ENCODE assay signal across 19 mouse cellular contexts in genomic region chr5:113362258-113362996, GRCm38 (mm10). TPM values are rescaled to one million over a fixed set of nuclear protein-coding genes. Genes with fewer than 3 reads are reported as not detected.
DNase-seq lines count a peak whose midpoint lies in the region; ATAC-seq lines count a peak whose summit lies in the region.
"Had no signal": no experiment of that assay in that cellular context is flagged by ENCODE, and none has a peak within 500 bp of the region (broad histone marks: within the 10 kb centered on the region; RNA-seq: fewer than 3 reads in every experiment).

No protein-coding gene starts in this region.

- H3K4me3 ChIP-seq in kidney, embryonic 14.5 days (ENCODE audit: low read length): no peak overlapping the region
- no peak overlapping the region for H3K4me3 ChIP-seq in intestine, embryonic 16.5 days (ENCODE audit: low read length)
- H3K4me3 ChIP-seq in liver, embryonic 11.5 days (ENCODE audit: low read depth, low read length): no peak overlapping the region
- H3K4me3 ChIP-seq: forebrain, embryonic 12.5 days; heart, embryonic 10.5 days had no signal

- H3K9me3 ChIP-seq in kidney, embryonic 14.5 days (ENCODE audit: control insufficient read depth, low read length): no peaks in the 10 kb centered on the region
- no peaks in the 10 kb centered on the region for H3K9me3 ChIP-seq in intestine, embryonic 16.5 days (ENCODE audit: control insufficient read depth, low read length)
- H3K9me3 ChIP-seq in liver, embryonic 11.5 days (ENCODE audit: control insufficient read depth, low read length): no peaks in the 10 kb centered on the region
- H3K9me3 ChIP-seq: forebrain, embryonic 12.5 days; heart, embryonic 10.5 days had no signal

- H3K27ac ChIP-seq in kidney, embryonic 14.5 days (ENCODE audit: low read depth, low read length): no peak overlapping the region
- no peak overlapping the region for H3K27ac ChIP-seq in intestine, embryonic 16.5 days (ENCODE audit: low read length)
- H3K27ac ChIP-seq in liver, embryonic 11.5 days (ENCODE audit: low read depth, low read length): no peak overlapping the region
- H3K27ac ChIP-seq: forebrain, embryonic 12.5 days; heart, embryonic 10.5 days; hindbrain, embryonic 14.5 days; kidney, postnatal 0 days had no signal

- peaks cover 12% of the 10 kb centered on the region; the same call in 1 of the 2 replicates for H3K4me1 ChIP-seq in kidney, embryonic 14.5 days (ENCODE audit: control insufficient read depth, insufficient read depth, low read length)
- no peaks in the 10 kb centered on the region; the same call in 1 of the 2 replicates for H3K4me1 ChIP-seq in intestine, embryonic 16.5 days (ENCODE audit: control insufficient read depth, insufficient read depth, low read length)
- H3K4me1 ChIP-seq in liver, embryonic 11.5 days (replicated peaks; ENCODE audit: control insufficient read depth, insufficient read depth, low read length): no peaks in the 10 kb centered on the region

- H3K36me3 ChIP-seq in kidney, embryonic 14.5 days (ENCODE audit: control insufficient read depth, insufficient read depth, low read length): no peaks in the 10 kb centered on the region
- H3K36me3 ChIP-seq in intestine, embryonic 16.5 days (ENCODE audit: control insufficient read depth, insufficient read depth, low read length): no peaks in the 10 kb centered on the region
- H3K36me3 ChIP-seq in liver, embryonic 11.5 days (ENCODE audit: control insufficient read depth, insufficient read depth, low read length): no peaks in the 10 kb centered on the region
- H3K36me3 ChIP-seq: forebrain, embryonic 12.5 days; heart, embryonic 10.5 days had no signal

- WGBS in kidney, embryonic 14.5 days: 86% methylated on average over 9 of the region's 9 CpGs
- 67% methylated on average over 9 of the region's 9 CpGs for WGBS in intestine, embryonic 16.5 days
- 75% methylated on average over 9 of the region's 9 CpGs for WGBS in liver, embryonic 11.5 days

- DNase-seq in kidney, postnatal 25 days: peak; percentile 31 to 60
- DNase-seq in cerebellum, adult 8-10 months: peak; percentile 71
- no peak for DNase-seq in liver, embryonic 11.5 days (ENCODE audit: low spot score)
- DNase-seq in urinary bladder, postnatal 14 days (ENCODE audit: low spot score): no peak
- DNase-seq in spleen, postnatal 10 days (ENCODE audit: low spot score in 2 of 2): no peak
- DNase-seq: adrenal gland, postnatal 25 days; gastrocnemius, postnatal 25 days; heart, postnatal 14 days; liver; lung, adult 2 months; lung, postnatal 36 days; thymus, postnatal 4 days had no signal

- H3K4me2 ChIP-seq in kidney, embryonic 14.5 days (replicated peaks; ENCODE audit: low read depth, low read length): no peak overlapping the region
- no peak overlapping the region for H3K4me2 ChIP-seq in intestine, embryonic 16.5 days (ENCODE audit: low read depth, low read length)
- H3K4me2 ChIP-seq in liver, embryonic 11.5 days: no peak overlapping the region
- H3K4me2 ChIP-seq: forebrain, embryonic 12.5 days; hindbrain, embryonic 14.5 days had no signal

- no peak overlapping the region for H3K9ac ChIP-seq in kidney, embryonic 14.5 days (ENCODE audit: low read depth, low read length)
- H3K9ac ChIP-seq in intestine, embryonic 16.5 days (ENCODE audit: low read depth, low read length): no peak overlapping the region
- H3K9ac ChIP-seq in liver, embryonic 11.5 days (ENCODE audit: low read depth, low read length): no peak overlapping the region
- H3K9ac ChIP-seq: forebrain, embryonic 12.5 days; hindbrain, embryonic 14.5 days had no signal

- no peak for ATAC-seq in kidney, embryonic 14.5 days (ENCODE audit: low FRiP score, low TSS enrichment)
- ATAC-seq in intestine, embryonic 16.5 days: peak; percentile 92
- no peak for ATAC-seq in liver, embryonic 11.5 days (replicated peaks; ENCODE audit: low FRiP score)

- H3K27me3 ChIP-seq in kidney, embryonic 14.5 days (ENCODE audit: control insufficient read depth, insufficient read depth, low read length): no peaks in the 10 kb centered on the region
- H3K27me3 ChIP-seq in intestine, embryonic 16.5 days (replicated peaks; ENCODE audit: control insufficient read depth, insufficient read depth, low read length): no peaks in the 10 kb centered on the region; the same call in 1 of the 2 replicates
- H3K27me3 ChIP-seq in liver, embryonic 11.5 days (replicated peaks; ENCODE audit: control insufficient read depth, insufficient read depth, low read length): no peaks in the 10 kb centered on the region; the same call in 1 of the 2 replicates

RNA-seq across cellular contexts. Expression of gene Aym1, which starts 5.3 kb away (rescaled TPM):
- not detected in 2 replicates for polyA plus RNA-seq in kidney, embryonic 14.5 days (2014; fragmentation: Nextera tagmentation; extraction: Ambion mirVana)
- polyA plus RNA-seq in intestine, embryonic 16.5 days (2015; fragmentation: Nextera tagmentation; extraction: Ambion mirVana): not detected in 2 replicates
- not detected in 2 replicates for polyA plus RNA-seq in liver, embryonic 11.5 days (2014; fragmentation: Nextera tagmentation; extraction: Ambion mirVana)
- polyA plus RNA-seq: forebrain, embryonic 12.5 days; heart, embryonic 10.5 days; hindbrain, embryonic 14.5 days; kidney, postnatal 0 days; lung, adult 2 months; neural tube, embryonic 11.5 days had no signal

RNA-seq across cellular contexts. Expression of gene Sgsm1, which starts 51.8 kb away (rescaled TPM):
- polyA plus RNA-seq in kidney, embryonic 14.5 days (2014; fragmentation: Nextera tagmentation; extraction: Ambion mirVana): 3.9 and 5.0 TPM in 2 replicates
- polyA plus RNA-seq in intestine, embryonic 16.5 days (2015; fragmentation: Nextera tagmentation; extraction: Ambion mirVana): 10.3 and 11.1 TPM in 2 replicates
- 4.9 TPM in 2 replicates for polyA plus RNA-seq in liver, embryonic 11.5 days (2014; fragmentation: Nextera tagmentation; extraction: Ambion mirVana)

Comparison
In these comparisons a context has a peak if more than half of its experiments do, and no peak if none do; other contexts are left out.
1. DNase-seq: peak in kidney, postnatal 25 days (2 of 2) and cerebellum, adult 8-10 months (single experiment); none in liver, embryonic 11.5 days (single experiment), urinary bladder, postnatal 14 days (single experiment) and spleen, postnatal 10 days (0 of 2).